Mouse (Mus musculus): ENCODE measurements around the gene Adam8. TPM values are rescaled to one million over a fixed set of nuclear protein-coding genes. Genes with fewer than 3 reads are reported as not detected.

Gene Adam8
- total RNA-seq, 2 experiments from 2014 or later, result 0.29 to 0.36 TPM

DNA sequence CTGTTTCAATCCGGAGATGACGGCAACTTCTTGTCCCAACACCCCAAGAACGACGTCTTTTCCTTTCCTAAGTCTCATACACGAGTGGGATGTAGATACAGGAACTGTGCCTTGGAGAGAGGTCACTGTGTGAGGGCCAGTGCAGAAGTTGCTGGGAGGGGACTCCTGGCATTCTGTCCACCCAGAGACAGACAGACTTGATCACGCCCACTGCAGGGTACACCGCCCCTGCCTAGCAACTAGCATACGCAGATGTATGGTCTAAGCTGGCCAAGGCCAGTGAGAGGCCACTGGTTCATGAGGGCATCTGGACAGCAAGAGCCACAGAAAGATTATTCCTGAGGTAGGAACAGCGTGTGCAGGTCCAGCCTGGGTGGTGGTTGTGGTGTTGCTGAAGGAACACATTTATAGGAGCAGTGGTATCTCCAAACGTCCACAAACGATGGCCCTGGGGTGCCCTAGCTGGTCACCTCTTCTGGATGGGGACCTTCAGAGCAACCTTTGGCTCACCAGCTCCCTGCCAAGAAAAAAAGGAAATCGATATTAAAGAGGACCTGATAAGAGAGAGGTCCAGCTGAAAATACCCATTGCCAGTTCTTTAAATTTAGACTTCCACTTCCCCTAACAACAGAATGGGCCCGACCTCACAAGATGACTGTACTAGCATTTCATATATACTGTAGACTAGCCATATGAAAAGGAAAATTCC lies 13.2 kb downstream of the Adam8 start:
- no peak for DNase-seq

- peak; percentile 77 for DNase-seq
Measured at GRCm38 (mm10) chr7:139978278-139978892, 14.0 kb downstream of the Adam8 start, which contains the start of gene 6430531B16Rik. Gene 6430531B16Rik (minus strand): TSS chr7:139978755.

DNA sequence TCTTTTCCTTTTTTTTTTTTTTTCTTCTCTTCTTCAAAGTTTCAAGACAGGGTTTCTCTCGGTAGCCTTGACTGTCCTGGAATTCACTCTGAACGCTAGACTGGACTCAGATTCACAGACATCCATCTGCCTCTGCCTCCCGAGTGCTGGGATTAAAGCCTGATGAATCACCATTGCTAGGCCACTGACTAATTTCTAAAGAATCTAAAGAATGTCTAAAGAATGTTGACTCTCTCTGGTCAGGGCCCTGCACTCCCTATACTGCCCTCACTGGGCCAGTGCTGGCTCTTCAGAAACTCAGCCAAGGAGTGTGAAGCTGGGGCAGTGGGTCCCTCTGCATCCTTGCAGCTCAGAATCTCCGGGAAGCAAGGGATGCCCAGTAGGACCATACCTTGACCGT lies 16.9 kb downstream of the Adam8 start:
- no peak for DNase-seq

DNA sequence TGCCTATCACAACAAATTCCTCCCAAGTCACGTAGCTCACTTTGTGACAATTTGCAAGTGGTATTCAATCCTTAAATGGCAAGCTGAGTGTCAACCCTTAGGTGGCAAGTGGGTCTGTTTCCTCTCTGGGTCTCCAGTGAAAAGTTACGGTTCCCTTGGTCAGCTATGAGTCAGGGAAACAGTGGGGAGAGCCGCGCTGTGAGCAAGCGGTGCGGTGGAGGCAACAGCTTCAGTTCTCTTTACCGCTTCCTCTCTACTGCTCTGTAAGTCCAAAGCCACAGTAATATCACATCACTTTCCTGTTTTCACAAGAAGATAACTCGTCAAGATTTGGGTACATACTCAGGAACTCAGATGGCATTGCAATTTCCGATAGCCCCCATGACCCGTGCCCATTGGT lies 18.1 kb downstream of the Adam8 start:
- no peak for DNase-seq

- DNase-seq, result no peak
Measured at GRCm38 (mm10) chr7:139972923-139973331, 19.4 kb downstream of the Adam8 start.

DNA sequence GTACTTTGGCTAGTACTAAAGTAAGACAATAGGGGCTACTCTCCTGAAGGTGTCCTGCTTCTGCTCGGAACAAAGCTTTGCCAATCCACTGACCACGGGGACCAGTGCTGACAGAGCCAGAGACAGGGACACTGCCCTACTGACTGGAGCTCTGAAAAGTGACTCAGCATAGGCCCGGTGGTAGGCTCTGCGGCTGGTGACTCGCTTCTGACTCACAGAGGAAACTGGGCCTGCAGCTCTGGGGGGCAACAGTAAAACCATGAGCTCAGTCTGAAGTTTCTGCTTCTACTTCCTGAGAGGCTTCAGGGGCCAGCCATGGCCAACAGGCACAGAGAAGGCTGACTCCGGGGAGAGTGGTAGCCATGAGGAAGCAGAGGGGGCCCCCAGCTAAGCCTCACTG lies 20.9 kb downstream of the Adam8 start:
- DNase-seq, result no peak

DNA sequence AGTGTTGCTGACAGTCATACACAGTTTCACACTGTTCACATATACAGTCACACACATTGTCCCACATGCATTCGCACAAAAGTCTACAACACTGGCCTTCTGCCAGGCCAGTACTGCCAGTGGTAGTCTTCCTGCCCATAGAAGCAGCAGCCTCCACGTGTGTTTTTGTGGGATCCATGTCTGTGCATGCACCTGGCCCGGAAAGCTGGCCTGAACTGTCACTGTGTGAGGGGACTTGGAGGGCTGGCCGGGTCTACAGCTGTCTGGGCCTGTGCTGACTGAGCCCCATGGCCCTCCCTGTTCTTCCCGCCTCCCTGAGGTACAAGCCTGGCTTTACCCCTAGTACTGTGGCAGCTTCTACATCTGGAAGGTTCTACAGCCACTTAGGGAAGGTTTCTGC lies 21.4 kb downstream of the Adam8 start:
- no peak for DNase-seq

GRCm38 (mm10) chr7:139970216-139970919 lies 22.0 kb downstream of the Adam8 start:
- no peak for DNase-seq

DNA sequence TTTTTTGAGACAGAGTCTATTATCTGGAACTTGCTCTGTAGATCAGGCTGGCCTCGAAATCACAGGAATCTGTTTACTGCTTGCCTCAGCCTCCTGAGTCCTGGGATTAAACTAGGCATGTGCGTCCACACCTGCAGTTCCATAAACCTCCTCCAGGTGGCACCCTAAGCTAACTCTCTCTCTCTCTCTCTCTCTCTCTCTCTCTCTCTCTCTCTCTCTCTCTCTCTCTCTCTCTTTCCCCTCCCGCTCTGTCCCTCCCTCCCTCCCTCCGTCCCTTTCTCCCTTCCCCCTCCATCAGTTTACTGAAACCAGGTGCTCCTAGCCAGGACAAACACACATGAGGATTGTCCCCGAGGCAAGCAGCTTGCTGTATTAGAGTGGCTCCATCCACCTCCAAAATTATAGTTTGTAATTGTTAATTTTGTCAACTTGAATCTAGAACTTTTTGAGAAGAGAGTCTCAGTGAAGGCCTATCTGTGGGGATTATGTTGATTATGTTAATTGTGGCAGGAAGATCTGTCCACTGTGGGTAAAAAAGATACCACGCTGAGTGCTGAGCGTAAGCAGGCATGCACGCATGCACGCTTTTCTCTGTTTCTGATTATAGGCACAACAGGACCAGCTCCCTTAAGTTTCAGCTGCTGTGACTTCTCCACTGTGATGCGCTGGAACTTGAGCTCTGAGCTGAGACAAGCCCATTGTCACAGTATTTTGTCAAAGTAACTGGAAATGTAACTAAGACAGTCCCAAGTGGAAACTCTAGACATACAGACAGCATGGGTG lies 22.8 kb downstream of the Adam8 start:
- DNase-seq, result peak; percentile 47

DNA sequence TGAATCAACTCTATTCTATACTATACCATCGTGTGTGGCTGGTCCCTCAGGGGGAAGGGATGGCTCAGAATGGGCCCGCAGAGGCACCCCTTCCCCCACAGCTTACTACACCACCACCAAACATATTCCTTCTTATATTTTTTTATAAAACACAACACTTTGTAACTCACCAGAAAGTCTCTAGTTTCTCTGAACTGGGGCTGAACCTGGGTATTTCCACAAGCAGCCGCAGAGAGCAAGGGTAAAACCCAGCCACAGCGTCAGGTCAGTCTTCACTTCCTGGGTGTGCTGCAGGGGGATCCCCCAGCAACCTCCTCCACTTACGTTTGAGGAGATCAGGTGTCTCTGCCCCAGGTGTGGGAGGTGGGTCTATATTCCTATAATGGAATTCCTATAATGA lies 23.9 kb downstream of the Adam8 start:
- DNase-seq, result no peak

GRCm38 (mm10) chr7:139967175-139967574 lies 25.2 kb downstream of the Adam8 start:
- no peak for DNase-seq

DNA sequence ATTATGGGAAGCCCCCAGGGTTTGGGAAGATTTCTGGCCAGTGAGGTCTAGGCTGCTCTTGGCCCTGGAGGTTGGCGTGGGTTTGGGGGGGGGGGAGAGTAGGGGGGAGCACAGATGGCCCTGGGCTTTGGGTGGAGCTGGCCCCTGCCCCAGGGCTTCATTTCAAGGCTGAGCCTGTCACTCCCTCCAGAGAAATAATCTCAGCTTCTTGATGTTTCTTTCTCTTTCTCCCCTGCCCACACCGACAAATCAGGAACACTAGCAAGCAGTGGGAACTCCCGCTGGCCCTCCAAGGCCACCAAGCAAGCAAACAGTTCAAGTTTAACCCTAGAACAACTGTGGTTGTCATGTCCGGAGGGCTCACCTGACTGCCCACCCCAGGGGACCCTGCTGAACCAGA lies 28.5 kb downstream of the Adam8 start:
- DNase-seq, result no peak

GRCm38 (mm10) chr7:139961141-139961540 lies 31.2 kb downstream of the Adam8 start:
- DNase-seq, result no peak

DNA sequence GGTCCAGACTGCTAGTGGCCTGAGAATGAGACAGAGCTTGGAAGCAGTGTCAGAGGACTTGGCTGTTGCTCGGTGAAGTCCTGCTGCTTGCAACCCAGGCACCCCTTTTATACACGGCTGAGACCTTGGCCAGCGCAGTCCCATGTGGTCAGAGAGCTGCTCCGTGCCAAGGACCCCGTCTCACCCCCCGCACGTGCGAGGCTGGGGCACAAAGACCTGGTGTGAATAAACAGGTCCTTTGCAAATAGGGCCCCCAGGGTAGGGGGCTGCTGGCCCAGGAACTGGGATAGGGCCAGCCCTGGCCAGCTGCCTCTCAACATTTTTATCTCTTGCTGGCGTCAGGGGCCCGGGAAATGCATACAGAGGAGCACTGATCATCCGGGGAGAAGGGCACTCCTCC lies 34.4 kb downstream of the Adam8 start:
- no peak for DNase-seq

DNA sequence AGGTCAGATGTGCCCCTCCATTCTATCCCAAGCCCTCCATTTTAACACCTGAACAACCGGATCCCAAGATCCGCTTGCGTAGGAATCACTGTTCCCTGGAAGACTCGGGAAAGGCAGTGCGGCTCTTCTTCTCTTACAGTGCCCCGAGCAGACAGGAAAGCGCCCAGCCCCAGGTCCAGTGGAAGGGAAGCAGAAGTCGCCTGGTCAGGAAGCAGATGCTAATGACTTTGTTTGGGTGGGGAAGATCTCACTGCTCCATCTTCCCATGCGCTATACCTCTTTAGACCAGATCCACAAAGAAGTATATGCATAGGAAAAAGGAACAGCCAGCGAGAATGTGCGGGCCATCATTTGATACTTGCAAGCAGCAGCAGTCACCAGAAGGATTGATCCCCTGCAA lies 34.9 kb downstream of the Adam8 start:
- DNase-seq, result no peak

GRCm38 (mm10) chr7:139956658-139957057 lies 35.7 kb downstream of the Adam8 start:
- DNase-seq, result no peak

GRCm38 (mm10) chr7:139955505-139955904 lies 36.9 kb downstream of the Adam8 start:
- DNase-seq, result no peak

DNA sequence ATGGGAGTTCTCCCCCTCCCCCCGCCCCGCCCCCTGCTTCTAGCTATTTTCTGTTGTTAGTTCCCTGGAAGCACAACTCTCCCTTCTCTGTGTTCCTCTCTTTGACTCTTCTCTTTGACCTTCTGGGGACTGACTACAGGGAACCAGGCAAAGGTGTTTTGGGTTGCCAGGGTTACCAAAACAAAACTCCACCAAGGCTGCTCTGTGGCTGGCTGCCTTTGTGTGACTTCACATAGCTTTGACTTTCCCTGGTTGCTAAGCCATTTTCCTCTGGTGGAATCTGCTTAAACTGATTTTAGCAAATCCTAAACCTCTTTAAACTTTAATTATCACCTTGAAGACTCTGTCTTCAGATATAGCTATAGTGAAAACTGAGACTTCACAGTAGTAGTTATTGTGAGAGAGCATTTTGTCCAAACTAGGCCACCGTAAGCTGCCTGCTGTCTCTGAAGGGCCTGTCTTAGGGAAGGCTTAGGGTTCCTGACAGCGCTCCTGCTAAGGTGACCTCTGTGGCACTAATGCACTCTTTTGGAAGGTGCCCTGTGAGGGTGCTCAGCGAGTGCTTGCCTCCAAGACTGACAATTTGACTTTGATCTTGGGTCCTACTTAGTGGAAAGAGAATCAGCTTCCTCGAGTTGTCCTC lies 40.2 kb downstream of the Adam8 start:
- DNase-seq, result no peak

- no peak for DNase-seq
Measured at GRCm38 (mm10) chr7:139951079-139951478, 41.3 kb downstream of the Adam8 start.

DNA sequence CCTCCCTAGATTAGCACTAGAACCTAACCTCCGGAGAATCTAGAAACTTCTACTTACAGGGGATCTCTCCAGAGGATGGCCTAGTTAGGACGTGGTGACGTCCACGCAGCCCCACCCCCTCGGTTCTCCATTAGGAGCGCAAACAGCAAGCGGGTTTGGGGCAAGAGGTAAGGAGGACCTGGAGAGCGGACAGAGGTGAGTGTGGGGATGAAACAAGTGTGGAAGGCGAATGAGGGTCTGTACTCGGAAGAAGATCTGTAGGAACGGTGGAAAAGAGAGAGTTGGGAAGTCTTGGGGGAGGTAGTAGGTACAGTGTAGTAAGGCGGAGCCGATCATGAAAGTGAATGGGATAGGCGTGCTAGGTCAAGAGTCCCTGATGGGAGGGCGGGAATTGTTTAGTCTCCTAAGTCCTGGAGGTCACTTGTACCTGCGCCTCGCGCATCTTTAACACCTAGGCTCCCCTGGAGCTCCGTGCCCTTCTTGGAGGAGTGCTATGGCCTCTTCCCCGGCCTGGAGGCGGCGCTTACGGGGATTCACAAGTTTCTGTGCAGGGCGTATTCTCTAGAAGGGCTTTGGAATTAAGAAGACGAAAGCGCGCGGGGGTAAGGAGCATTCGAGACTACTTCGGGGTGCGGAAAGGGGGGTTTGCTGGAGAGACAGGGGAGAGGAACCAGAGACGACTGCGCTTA lies 41.9 kb downstream of the Adam8 start:
- DNase-seq, result peak; percentile 45

- DNase-seq, result no peak
Measured at GRCm38 (mm10) chr7:139949893-139950282, 42.5 kb downstream of the Adam8 start.
